ENCODE assay signal across 8 mouse cellular contexts in genomic region chr12:84176886-84177765, GRCm38 (mm10). TPM values are rescaled to one million over a fixed set of nuclear protein-coding genes. Genes with fewer than 3 reads are reported as not detected.
DNase-seq lines count a peak whose midpoint lies in the region; ATAC-seq and TF ChIP-seq lines count a peak whose summit lies in the region.

No protein-coding gene starts in this region.

- no peak for TF ChIP-seq RAD21 in MEL (IDR thresholded peaks at IDR 0.05; ENCODE audit: low read depth, low read length)

- no peaks in the 10 kb centered on the region for H3K27me3 ChIP-seq in kidney, adult 2 months (replicated peaks; ENCODE audit: control insufficient read depth, insufficient read depth, low read length)
- H3K27me3 ChIP-seq in MEL (ENCODE audit: control insufficient read depth in 1 of 2, insufficient read depth in 2 of 2, low read length in 2 of 2) = no peaks in the 10 kb centered on the region
- no peaks in the 10 kb centered on the region for H3K27me3 ChIP-seq in heart, postnatal 0 days (ENCODE audit: control insufficient read depth, insufficient read depth, low read length)
- H3K27me3 ChIP-seq in lung, postnatal 0 days (replicated peaks; ENCODE audit: insufficient read depth, low read length) = no peaks in the 10 kb centered on the region

- ATAC-seq in heart, postnatal 0 days (ENCODE audit: insufficient read depth, low read depth) = no peak
- ATAC-seq in lung, postnatal 0 days = no peak
- no peak for ATAC-seq in megakaryocyte-erythroid progenitor cell, adult 5-6 weeks (replicated peaks; ENCODE audit: low FRiP score, low TSS enrichment, poor library complexity, severe bottlenecking)

- peaks cover 1% of the 10 kb centered on the region for H3K36me3 ChIP-seq in kidney, adult 2 months (ENCODE audit: control insufficient read depth, insufficient read depth, low read length)
- H3K36me3 ChIP-seq in MEL (ENCODE audit: control insufficient read depth in 1 of 2, insufficient read depth in 2 of 2, low read length in 2 of 2) = peaks cover 5 to 67% of the 10 kb centered on the region in 2 experiments; a peak in 3 of 4 replicates
- peaks cover 19% of the 10 kb centered on the region for H3K36me3 ChIP-seq in heart, postnatal 0 days (replicated peaks; ENCODE audit: control insufficient read depth, insufficient read depth, low read length)
- H3K36me3 ChIP-seq in lung, postnatal 0 days (ENCODE audit: insufficient read depth, low read length) = peaks cover 14% of the 10 kb centered on the region

- 0 out of 2 replicates have a peak overlapping the region, but pooled peaks have one; percentile 63 for H3K4me2 ChIP-seq in heart, postnatal 0 days (ENCODE audit: low read depth, low read length)
- H3K4me2 ChIP-seq in lung, postnatal 0 days (replicated peaks; ENCODE audit: low read depth, low read length) = 0 out of 2 replicates have a peak overlapping the region, but pooled peaks have one; percentile 50

- H3K4me1 ChIP-seq in kidney, adult 2 months (ENCODE audit: control insufficient read depth, insufficient read depth, low read length) = peaks cover 63% of the 10 kb centered on the region
- H3K4me1 ChIP-seq in MEL (ENCODE audit: control insufficient read depth in 1 of 2, insufficient read depth in 2 of 2, low read length in 2 of 2) = peaks cover 49 to 67% of the 10 kb centered on the region in 2 experiments
- peaks cover 79% of the 10 kb centered on the region for H3K4me1 ChIP-seq in heart, postnatal 0 days (ENCODE audit: control insufficient read depth, insufficient read depth)
- H3K4me1 ChIP-seq in lung, postnatal 0 days (ENCODE audit: insufficient read depth, low read depth, low read length) = peaks cover 86% of the 10 kb centered on the region

- H3K79me2 ChIP-seq in MEL (ENCODE audit: control insufficient read depth, insufficient read depth, low read length, poor library complexity) = peaks cover 79% of the 10 kb centered on the region

- no peak overlapping the region for H3K4me3 ChIP-seq in kidney, adult 2 months (ENCODE audit: insufficient read depth, low read depth, low read length)
- peak overlapping the region; percentile 21 to 41; a peak in 2 of 4 replicates for H3K4me3 ChIP-seq in MEL (ENCODE audit: control insufficient read depth in 1 of 2, insufficient read depth in 1 of 2, low read depth in 2 of 2, low read length in 2 of 2)
- no peak overlapping the region for H3K4me3 ChIP-seq in heart, postnatal 0 days (ENCODE audit: low read depth, low read length)
- no peak overlapping the region for H3K4me3 ChIP-seq in lung, postnatal 0 days (ENCODE audit: low read depth, low read length)

- H3K9me3 ChIP-seq in MEL (replicated peaks; ENCODE audit: insufficient read depth, low read length) = no peaks in the 10 kb centered on the region
- H3K9me3 ChIP-seq in heart, postnatal 0 days (replicated peaks; ENCODE audit: control insufficient read depth, low read length) = no peaks in the 10 kb centered on the region
- H3K9me3 ChIP-seq in lung, postnatal 0 days (ENCODE audit: low read length) = no peaks in the 10 kb centered on the region

- TF ChIP-seq POLR2A in kidney, adult 2 months (IDR thresholded peaks at IDR 0.05; ENCODE audit: low read depth, low read length) = no peak
- no peak for TF ChIP-seq POLR2A in MEL (IDR thresholded peaks at IDR 0.05; ENCODE audit: control insufficient read depth in 1 of 2, insufficient read depth in 1 of 2, low read depth in 1 of 2, low read length in 2 of 2, poor library complexity in 1 of 2)

- H3K27ac ChIP-seq in kidney, adult 2 months (ENCODE audit: insufficient read depth, low read depth, low read length) = peak overlapping the region; percentile 92
- peak overlapping the region; percentile 96 for H3K27ac ChIP-seq in MEL (ENCODE audit: control insufficient read depth, low read depth, low read length)
- H3K27ac ChIP-seq in heart, postnatal 0 days (ENCODE audit: low read depth) = peak overlapping the region; percentile 86
- H3K27ac ChIP-seq in lung, postnatal 0 days (ENCODE audit: low read length) = peak overlapping the region; percentile 89

- DNase-seq in kidney, adult 2 months = no peak
- DNase-seq in kidney, adult 8-10 months = no peak
- peak; percentile 57 for DNase-seq in MEL (ENCODE audit: low read depth, low spot score)
- no peak for DNase-seq in heart, postnatal 0 days (ENCODE audit: low spot score)
- peak; percentile 43 for DNase-seq in lung, postnatal 0 days (ENCODE audit: low spot score)
- peak; percentile 64 for DNase-seq in thymus, postnatal 4 days
- DNase-seq in urinary bladder, postnatal 36 days (ENCODE audit: low spot score in 2 of 2) = no peak

- 57% methylated on average over 6 of the region's 6 CpGs for WGBS in kidney, adult 2 months
- 39% methylated on average over 6 of the region's 6 CpGs for WGBS in heart, postnatal 0 days
- 29% methylated on average over 6 of the region's 6 CpGs for WGBS in lung, postnatal 0 days

- no peak for TF ChIP-seq CTCF in kidney, adult 2 months (conservative IDR thresholded peaks at IDR 0.05; ENCODE audit: insufficient read depth, insufficient read length, low read depth, low read length)
- no peak for TF ChIP-seq CTCF in MEL (IDR thresholded peaks at IDR 0.05 in 2 of 3, conservative IDR thresholded peaks at IDR 0.05 in 1 of 3; ENCODE audit: control insufficient read depth in 1 of 3, insufficient read depth in 1 of 3, low read depth in 2 of 3, low read length in 3 of 3, poor library complexity in 1 of 3, severe bottlenecking in 1 of 3)
- TF ChIP-seq CTCF in heart, postnatal 0 days (IDR thresholded peaks at IDR 0.05; ENCODE audit: low read depth) = no peak
- no peak for TF ChIP-seq CTCF in lung, postnatal 0 days (IDR thresholded peaks at IDR 0.05)

- TF ChIP-seq EP300 in MEL (IDR thresholded peaks at IDR 0.05; ENCODE audit: low read depth in 1 of 2, low read length in 2 of 2) = no peak; a peak in 1 of 4 replicates
- no peak for TF ChIP-seq EP300 in heart, postnatal 0 days (IDR thresholded peaks at IDR 0.05; ENCODE audit: low read depth)
- TF ChIP-seq EP300 in lung, postnatal 0 days (IDR thresholded peaks at IDR 0.05) = no peak

- peak overlapping the region; percentile 66 for H3K9ac ChIP-seq in MEL (ENCODE audit: control insufficient read depth, low read depth, low read length, poor library complexity, severe bottlenecking)
- no peak overlapping the region; the same call in 1 of the 2 replicates for H3K9ac ChIP-seq in heart, postnatal 0 days (replicated peaks; ENCODE audit: low read depth, low read length)
- H3K9ac ChIP-seq in lung, postnatal 0 days (replicated peaks; ENCODE audit: low read depth) = 0 out of 2 replicates have a peak overlapping the region, but pooled peaks have one; percentile 1

TF ChIP-seq in MEL, 35 proteins besides CTCF, POLR2A, EP300 and RAD21:
- TF ChIP-seq MXI1 (IDR thresholded peaks at IDR 0.05; ENCODE audit: low read depth, low read length) = no peak
- TF ChIP-seq ETS1 (IDR thresholded peaks at IDR 0.05; ENCODE audit: low read depth, low read length) = 0 out of 2 replicates have a peak, but pooled peaks have one; percentile 32
- peak; percentile 12; the same call in 1 of the 2 replicates for TF ChIP-seq TBP (IDR thresholded peaks at IDR 0.05; ENCODE audit: low read depth, low read length)
- no peak for TF ChIP-seq HCFC1 (IDR thresholded peaks at IDR 0.05; ENCODE audit: low read depth, low read length)
- no peak for TF ChIP-seq KAT2A (conservative IDR thresholded peaks at IDR 0.05; ENCODE audit: low read depth, low read length)
- TF ChIP-seq TAL1 (IDR thresholded peaks at IDR 0.05; ENCODE audit: low read length) = no peak
- TF ChIP-seq CHD1 (IDR thresholded peaks at IDR 0.05; ENCODE audit: low read depth, low read length) = no peak

RNA-seq across cellular contexts. Expression of gene Pnma1, which starts 28.8 kb away (rescaled TPM):
- 0.05 TPM in 1 of 2 replicates, not detected in the other for polyA plus RNA-seq in kidney, adult 2 months (2012; rRNA removed)
- 0.10 and 0.31 TPM in 2 replicates for total RNA-seq in MEL (2012; rRNA removed)
- under 1 TPM in 1 of 2 experiments, not detected in 1; 0.46 TPM for polyA plus RNA-seq in MEL (2012; ENCODE audit: insufficient read depth in 1 of 2, insufficient read length in 2 of 2, low read depth in 1 of 2, low replicate concordance in 2 of 2, missing spikeins in 1 of 2)
- 1.5 TPM in 1 of 2 replicates, not detected in the other for total RNA-seq in heart, postnatal 0 days (2014; rRNA removed; ENCODE audit: low replicate concordance)
- 0.31 and 0.45 TPM in 2 replicates for polyA plus RNA-seq in heart, postnatal 0 days (2015; fragmentation: Nextera tagmentation; extraction: Ambion mirVana)
- 1.9 and 2.9 TPM in 2 replicates for polyA plus RNA-seq in lung, postnatal 0 days (2015; fragmentation: Nextera tagmentation; extraction: Ambion mirVana)
- not detected in 2 replicates for total RNA-seq in megakaryocyte-erythroid progenitor cell, adult 5-6 weeks (2014; fragmentation: Nextera tagmentation)
- 1.2 TPM in 1 of 2 replicates, not detected in the other for total RNA-seq in megakaryocyte-erythroid progenitor cell, adult 5-6 weeks (2017)

RNA-seq across cellular contexts. Expression of gene Elmsan1, which starts 41.6 kb away (rescaled TPM):
- 6.7 and 7.4 TPM in 2 replicates for polyA plus RNA-seq in kidney, adult 2 months (2012; rRNA removed)
- total RNA-seq in MEL (2012; rRNA removed) = 7.7 TPM in 2 replicates
- 10 to 100 TPM in 1 of 2 experiments, not detected in 1; 25.3 TPM for polyA plus RNA-seq in MEL (2012; ENCODE audit: insufficient read depth in 1 of 2, insufficient read length in 2 of 2, low read depth in 1 of 2, low replicate concordance in 2 of 2, missing spikeins in 1 of 2)
- 13.5 and 14.5 TPM in 2 replicates for total RNA-seq in heart, postnatal 0 days (2014; rRNA removed; ENCODE audit: low replicate concordance)
- polyA plus RNA-seq in heart, postnatal 0 days (2015; fragmentation: Nextera tagmentation; extraction: Ambion mirVana) = 3.5 and 3.6 TPM in 2 replicates
- 5.9 and 6.7 TPM in 2 replicates for polyA plus RNA-seq in lung, postnatal 0 days (2015; fragmentation: Nextera tagmentation; extraction: Ambion mirVana)
- total RNA-seq in megakaryocyte-erythroid progenitor cell, adult 5-6 weeks (2014; fragmentation: Nextera tagmentation) = 29.6 and 42.1 TPM in 2 replicates
- 12.9 and 13.2 TPM in 2 replicates for total RNA-seq in megakaryocyte-erythroid progenitor cell, adult 5-6 weeks (2017)

Comparison
In these comparisons a context has a peak if more than half of its experiments do, and no peak if none do; other contexts are left out.
1. DNase-seq: peak in MEL (single experiment), lung, postnatal 0 days (single experiment) and thymus, postnatal 4 days (single experiment); none in kidney, adult 2 months (single experiment), kidney, adult 8-10 months (0 of 2), heart, postnatal 0 days (single experiment) and urinary bladder, postnatal 36 days (0 of 2).
2. H3K4me3 ChIP-seq: peak in MEL (2 of 2); none in kidney, adult 2 months (single experiment), heart, postnatal 0 days (single experiment) and lung, postnatal 0 days (single experiment).
3. Peak in every context shown above with its lines, with median percentiles within 50 percentile points of each other: H3K27ac ChIP-seq.